Mouse (Mus musculus): ENCODE results near the gene Nutm2. TPM values are rescaled to one million over a fixed set of nuclear protein-coding genes. Genes with fewer than 3 reads are reported as not detected.
"Not testable (repeated sequence)": the region's sequence is repeated elsewhere in the genome, so short reads cannot be mapped to it uniquely, and the experiment has no call there.

Nutm2 gene
- polyA plus RNA-seq, 1 experiment from 2014 or later: not detected

DNA sequence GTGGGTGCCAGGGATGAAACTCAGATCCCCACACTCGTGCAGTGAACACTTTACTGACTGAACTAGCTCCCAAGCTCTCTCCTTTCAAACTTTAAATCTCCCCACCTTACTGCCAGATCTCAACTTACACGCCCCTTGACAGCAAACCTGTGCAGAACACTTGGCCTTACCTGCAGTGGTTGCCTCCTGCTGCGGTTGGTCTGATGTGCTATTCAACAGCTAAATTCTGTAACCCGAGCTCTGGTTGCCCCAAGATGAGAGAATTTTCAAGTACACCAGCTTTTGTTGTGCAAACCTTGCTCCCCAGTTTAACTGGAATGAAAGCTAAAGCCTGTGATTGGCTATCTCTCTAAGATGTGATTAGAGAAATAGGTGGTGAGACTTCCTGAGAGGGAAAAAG, 13.7 kb upstream of the Nutm2 start:
- Histone ChIP-seq H3K4me1 (ENCODE audit: control insufficient read depth, insufficient read depth, low read length) (no peaks in the 10 kb centered on the region), H3K36me3 (ENCODE audit: control insufficient read depth, insufficient read depth, low read length) (no peaks in the 10 kb centered on the region), H3K9ac (ENCODE audit: low read depth, low read length) (no peak overlapping the region), H3K9me3 (ENCODE audit: control insufficient read depth, low read length) (no peaks in the 10 kb centered on the region), H3K27me3 (ENCODE audit: control insufficient read depth, insufficient read depth, low read length) (no peaks in the 10 kb centered on the region), H3K4me2 (replicated peaks; ENCODE audit: low read depth, low read length) (no peak overlapping the region), H3K4me3 (ENCODE audit: low read length) (no peak overlapping the region), H3K27ac (ENCODE audit: low read depth, low read length) (no peak overlapping the region)
- whole genome bisulfite sequencing: 29% methylated on average over 4 of the region's 4 CpGs
- ATAC-seq (ENCODE audit: low FRiP score, low TSS enrichment): no peak

DNA sequence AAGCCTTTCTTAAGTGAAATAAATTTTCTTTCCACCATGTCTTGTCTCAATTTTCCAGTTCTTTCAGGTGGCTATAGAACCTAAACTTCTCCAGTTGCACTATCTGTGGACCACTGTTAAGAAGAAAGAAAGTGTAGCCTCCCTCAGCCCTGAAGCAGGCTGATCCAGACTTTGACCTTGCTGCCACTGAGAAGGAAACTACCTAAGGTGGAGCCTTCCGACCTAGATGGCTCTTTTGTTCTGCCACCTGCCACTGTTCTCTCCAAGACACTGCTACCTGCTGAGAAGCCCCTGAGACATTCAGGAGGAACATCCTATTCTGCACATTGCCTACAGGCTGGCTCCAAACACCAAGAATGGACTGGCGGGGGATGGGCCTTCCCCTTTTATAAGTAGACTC, 6.7 kb upstream of the Nutm2 start:
- not testable (repeated sequence) for H3K27me3 ChIP-seq (ENCODE audit: control insufficient read depth, insufficient read depth, low read length); H3K27ac ChIP-seq (ENCODE audit: low read depth, low read length); ATAC-seq (ENCODE audit: low FRiP score, low TSS enrichment); H3K4me1 ChIP-seq (ENCODE audit: control insufficient read depth, insufficient read depth, low read length); H3K9ac ChIP-seq (ENCODE audit: low read depth, low read length); H3K36me3 ChIP-seq (ENCODE audit: control insufficient read depth, insufficient read depth, low read length); H3K4me3 ChIP-seq (ENCODE audit: low read length); H3K9me3 ChIP-seq (ENCODE audit: control insufficient read depth, low read length); H3K4me2 ChIP-seq (replicated peaks; ENCODE audit: low read depth, low read length)
- 63% methylated on average over 2 of the region's 2 CpGs for WGBS

DNA sequence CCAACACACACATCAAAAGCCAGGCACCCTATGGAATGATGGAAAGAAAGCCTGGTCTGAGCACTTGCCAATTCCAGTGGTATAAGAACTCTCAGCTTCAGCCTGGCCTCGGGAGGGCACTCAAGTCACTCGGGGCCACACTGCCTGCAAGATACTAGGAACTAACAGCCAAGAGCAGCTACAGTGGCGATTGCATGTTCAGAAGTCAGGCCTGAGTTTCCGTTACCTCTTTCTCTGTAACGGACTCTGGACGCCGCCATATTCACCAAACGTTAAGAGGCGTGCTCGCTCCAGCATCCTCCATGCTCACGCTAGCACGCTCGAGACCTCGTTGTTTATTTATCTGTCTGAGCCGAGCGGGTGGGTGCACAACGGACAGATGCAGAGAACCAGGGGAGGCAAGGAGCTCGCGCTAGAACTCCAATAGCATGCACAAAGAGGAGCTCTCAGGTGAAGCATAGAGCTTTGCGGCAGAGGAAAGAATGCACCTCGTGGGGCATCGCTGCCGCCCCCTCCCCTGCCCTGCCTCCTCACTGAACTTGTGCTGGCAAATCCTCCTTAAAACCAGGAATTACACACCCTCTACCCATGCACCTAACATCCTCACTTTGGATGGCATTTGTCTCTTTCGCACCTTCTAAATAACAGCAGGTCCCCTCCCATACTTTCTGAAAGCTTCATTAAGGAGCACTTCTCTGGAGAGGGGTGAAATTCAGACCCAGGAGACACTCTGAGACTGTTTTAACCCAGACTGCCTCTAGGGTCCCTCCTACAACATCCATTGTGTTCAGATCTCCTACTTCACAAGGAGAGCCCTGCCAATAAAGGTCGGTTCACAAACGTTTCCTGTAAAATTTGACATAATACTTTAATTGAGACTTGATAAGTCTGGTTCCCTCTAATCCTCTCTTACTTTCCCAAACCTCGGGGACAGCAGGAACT, 2.2 kb upstream of the Nutm2 start:
- Histone ChIP-seq H3K36me3 (ENCODE audit: control insufficient read depth, insufficient read depth, low read length) (no peaks in the 10 kb centered on the region), H3K4me3 (ENCODE audit: low read length) (peak overlapping the region; percentile 21; the same call in 1 of the 2 replicates)

DNA sequence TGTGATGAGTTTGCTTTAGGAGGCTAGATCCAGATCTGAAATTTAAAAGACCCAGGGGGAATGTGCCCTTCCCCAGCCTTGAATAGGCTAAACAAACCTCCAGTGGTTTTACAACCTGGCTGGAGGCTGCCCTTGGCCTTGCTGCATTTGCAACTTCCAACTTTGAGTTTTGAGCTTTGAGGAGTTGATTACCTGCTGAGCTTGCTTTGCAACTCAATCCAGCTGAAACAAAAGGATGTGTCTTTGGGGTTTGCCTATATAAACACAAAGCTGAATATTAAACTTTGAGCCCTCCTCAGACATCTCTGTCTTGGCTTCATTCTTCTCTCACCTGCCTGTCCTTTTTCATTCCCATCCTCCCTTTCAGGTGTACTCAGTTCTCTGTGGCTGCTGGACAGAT, 21.4 kb downstream of the Nutm2 start:
- not testable (repeated sequence) for H3K27me3 ChIP-seq (ENCODE audit: control insufficient read depth, insufficient read depth, low read length); ATAC-seq (ENCODE audit: low FRiP score, low TSS enrichment); H3K4me3 ChIP-seq (ENCODE audit: low read length); H3K4me2 ChIP-seq (replicated peaks; ENCODE audit: low read depth, low read length); H3K4me1 ChIP-seq (ENCODE audit: control insufficient read depth, insufficient read depth, low read length); H3K27ac ChIP-seq (ENCODE audit: low read depth, low read length); H3K9me3 ChIP-seq (ENCODE audit: control insufficient read depth, low read length); H3K36me3 ChIP-seq (ENCODE audit: control insufficient read depth, insufficient read depth, low read length); H3K9ac ChIP-seq (ENCODE audit: low read depth, low read length)

More for the DNA sequence above, 2.2 kb upstream of the Nutm2 start:
- H3K9me3 ChIP-seq (ENCODE audit: control insufficient read depth, low read length): no peaks in the 10 kb centered on the region
- peak overlapping the region; percentile 42 for H3K4me2 ChIP-seq (replicated peaks; ENCODE audit: low read depth, low read length)
- no peak overlapping the region for H3K9ac ChIP-seq (ENCODE audit: low read depth, low read length)
- ATAC-seq (ENCODE audit: low FRiP score, low TSS enrichment): no peak
- WGBS: 34% methylated on average over 27 of the region's 27 CpGs
- no peaks in the 10 kb centered on the region for H3K4me1 ChIP-seq (ENCODE audit: control insufficient read depth, insufficient read depth, low read length)
- no peaks in the 10 kb centered on the region for H3K27me3 ChIP-seq (ENCODE audit: control insufficient read depth, insufficient read depth, low read length)
- no peak overlapping the region for H3K27ac ChIP-seq (ENCODE audit: low read depth, low read length)

- ATAC-seq (ENCODE audit: low FRiP score, low TSS enrichment); H3K36me3 ChIP-seq (ENCODE audit: control insufficient read depth, insufficient read depth, low read length): not testable (repeated sequence)
- 88% methylated on average over 9 of the region's 9 CpGs for WGBS
Observed at GRCm38 (mm10) chr13:50510470-50511343, 43.6 kb downstream of the Nutm2 start.

More at GRCm38 (mm10) chr13:50510470-50511343, 43.6 kb downstream of the Nutm2 start:
- not testable (repeated sequence) for H3K4me2 ChIP-seq (replicated peaks; ENCODE audit: low read depth, low read length); H3K4me1 ChIP-seq (ENCODE audit: control insufficient read depth, insufficient read depth, low read length); H3K27me3 ChIP-seq (ENCODE audit: control insufficient read depth, insufficient read depth, low read length); H3K4me3 ChIP-seq (ENCODE audit: low read length); H3K27ac ChIP-seq (ENCODE audit: low read depth, low read length); H3K9ac ChIP-seq (ENCODE audit: low read depth, low read length); H3K9me3 ChIP-seq (ENCODE audit: control insufficient read depth, low read length)

Other genes starting within 250 kb of the Nutm2 start
- not detected in 2 replicates for gene Gm906, start 217.0 kb upstream of the Nutm2 start, polyA plus RNA-seq (2014; fragmentation: Nextera tagmentation; extraction: Ambion mirVana)
- gene Fbxw17, start 49.4 kb upstream of the Nutm2 start, polyA plus RNA-seq (2014; fragmentation: Nextera tagmentation; extraction: Ambion mirVana): 23.4 and 30.4 TPM in 2 replicates
- gene Gm47429, start 23.4 kb upstream of the Nutm2 start, polyA plus RNA-seq (2014; fragmentation: Nextera tagmentation; extraction: Ambion mirVana): not detected in 2 replicates
- not detected in 2 replicates for gene Gm904, start 175.9 kb downstream of the Nutm2 start, polyA plus RNA-seq (2014; fragmentation: Nextera tagmentation; extraction: Ambion mirVana)
- gene Gm8765, start 231.0 kb downstream of the Nutm2 start, polyA plus RNA-seq (2014; fragmentation: Nextera tagmentation; extraction: Ambion mirVana): not detected in 2 replicates

Measured in kidney, embryonic 14.5 days (tissue).